Mouse (Mus musculus) small intestine, adult 2 months (tissue): ENCODE data around the gene Ufsp2.

ENCODE experiments used
- CTCF ChIP-seq: fragments of 200-500 bp; IDR thresholded peaks from 2 replicates; pipeline ENCODE4 v1.5.1; 2012; ENCODE audit warnings: low read depth, mild to moderate bottlenecking, control low read depth, inconsistent platforms, low read length, moderate library complexity, mixed read lengths; ENCODE audit not compliant: insufficient replicate concordance, insufficient read length; ENCODE audit errors: extremely low read depth
- POLR2A ChIP-seq: fragments of 200-500 bp; IDR thresholded peaks from 2 replicates; pipeline ENCODE4 v1.6.1; 2012; ENCODE audit warnings: low read depth, mild to moderate bottlenecking, control low read depth, inconsistent platforms, low read length, moderate library complexity

DNA sequence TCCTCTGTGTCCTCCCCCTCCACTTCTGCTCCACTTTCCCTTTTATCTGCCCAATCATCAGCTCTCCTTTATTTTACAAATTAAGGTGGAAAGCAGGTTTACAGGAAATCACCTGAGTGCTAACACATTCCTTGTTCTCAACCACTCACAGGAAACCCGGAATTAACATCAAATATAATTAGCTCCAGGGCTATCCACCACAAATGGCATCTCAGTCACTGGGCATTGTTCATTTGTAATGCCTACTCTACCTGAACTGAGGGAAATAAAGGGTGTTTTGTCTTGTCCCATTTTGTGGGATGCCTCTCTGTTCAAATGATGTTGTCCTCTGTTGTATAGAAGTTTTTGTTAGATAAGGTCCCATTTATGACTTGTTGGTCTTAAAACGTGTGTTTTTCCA lies 24.7 kb upstream of the Ufsp2 start:
- TF ChIP-seq POLR2A (no peak), CTCF (no peak)
